Mouse (Mus musculus) bone marrow macrophage, adult 2 months (primary cell): ENCODE results near the gene Msto1.

ENCODE experiments used
- CTCF ChIP-seq: IDR thresholded peaks from 2 replicates; pipeline ENCODE4 v1.5.1; 2012; ENCODE audit warnings: low read depth, mild to moderate bottlenecking, low read length, moderate library complexity
- POLR2A ChIP-seq: IDR thresholded peaks from 2 replicates; pipeline ENCODE4 v1.6.1; 2012; ENCODE audit warnings: mild to moderate bottlenecking, low read depth, low read length, borderline replicate concordance

DNA sequence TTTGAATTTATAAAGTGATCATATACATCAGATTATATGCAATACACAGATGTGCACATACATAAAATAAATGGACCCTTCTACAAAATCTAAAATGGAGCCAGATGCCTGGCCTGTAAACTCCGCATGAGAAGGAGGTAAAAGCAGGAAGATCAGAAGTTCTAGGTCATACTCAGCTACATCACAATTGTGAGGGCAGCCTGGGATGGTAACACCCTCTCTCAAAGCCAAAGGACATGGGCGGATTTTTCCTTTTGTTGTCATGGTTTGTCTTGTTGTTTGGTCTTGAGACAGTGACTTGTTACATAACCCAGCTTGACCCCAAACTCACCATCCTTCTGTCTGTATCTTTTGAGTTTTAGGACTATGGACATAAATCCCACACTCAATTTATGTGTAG lies 8.1 kb downstream of the Msto1 start:
- TF ChIP-seq POLR2A (no peak), CTCF (no peak)
